Mouse (Mus musculus): ENCODE measurements around the gene Wdr90. TPM values are rescaled to one million over a fixed set of nuclear protein-coding genes. Genes with fewer than 3 reads are reported as not detected.

Gene Wdr90
- polyA plus RNA-seq, 1 experiment from 2014 or later: 46.3 TPM

DNA sequence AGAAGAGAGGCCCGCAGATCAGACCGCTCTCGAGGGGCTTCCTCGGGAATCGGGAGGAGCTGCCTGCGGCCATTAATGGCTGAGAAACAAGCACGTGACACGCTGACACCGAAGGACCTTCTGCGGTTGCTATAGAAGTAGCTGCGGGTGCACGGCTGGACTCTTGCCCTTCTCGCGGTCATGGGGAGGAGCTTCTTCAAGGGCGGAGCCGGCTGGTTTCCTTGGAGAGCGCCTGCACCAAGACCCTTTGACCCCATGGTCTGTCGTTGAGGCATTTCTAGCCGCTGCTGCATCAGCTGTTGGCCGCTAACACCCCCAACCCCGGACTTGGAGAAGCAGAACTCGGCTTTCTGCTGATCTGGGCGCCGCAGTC, 28.0 kb downstream of the Wdr90 start, which contains the start of gene Stub1:
Gene Stub1 (minus strand): TSS at position 114 of the 373 bp plus-strand sequence.
- H3K4me2 ChIP-seq (ENCODE audit: low read depth, low read length, severe bottlenecking): peak within 1 kb of the TSS; percentile 95
- no peaks in the 10 kb centered on the region for H3K9me3 ChIP-seq (ENCODE audit: control insufficient read depth, low read length)
- H3K9ac ChIP-seq (ENCODE audit: low read length): peak within 1 kb of the TSS; percentile 87
- H3K36me3 ChIP-seq (ENCODE audit: control insufficient read depth, insufficient read depth, low read length): peaks cover 9% of the 10 kb centered on the region; the same call in 1 of the 2 replicates
- peak; percentile 59 for ATAC-seq (replicated peaks; ENCODE audit: low FRiP score)
- peak within 1 kb of the TSS; percentile 83 for H3K4me3 ChIP-seq (ENCODE audit: low read depth, low read length)
- no peak for DNase-seq (ENCODE audit: low spot score)
- 1% methylated on average over 24 of the region's 24 CpGs for WGBS
- H3K27ac ChIP-seq (ENCODE audit: low read depth, low read length): peak within 1 kb of the TSS; percentile 96
- H3K4me1 ChIP-seq (replicated peaks; ENCODE audit: control insufficient read depth, insufficient read depth, low read length): peaks cover 47% of the 10 kb centered on the region
- no peaks in the 10 kb centered on the region for H3K27me3 ChIP-seq (ENCODE audit: control insufficient read depth, insufficient read depth, low read length)

DNA sequence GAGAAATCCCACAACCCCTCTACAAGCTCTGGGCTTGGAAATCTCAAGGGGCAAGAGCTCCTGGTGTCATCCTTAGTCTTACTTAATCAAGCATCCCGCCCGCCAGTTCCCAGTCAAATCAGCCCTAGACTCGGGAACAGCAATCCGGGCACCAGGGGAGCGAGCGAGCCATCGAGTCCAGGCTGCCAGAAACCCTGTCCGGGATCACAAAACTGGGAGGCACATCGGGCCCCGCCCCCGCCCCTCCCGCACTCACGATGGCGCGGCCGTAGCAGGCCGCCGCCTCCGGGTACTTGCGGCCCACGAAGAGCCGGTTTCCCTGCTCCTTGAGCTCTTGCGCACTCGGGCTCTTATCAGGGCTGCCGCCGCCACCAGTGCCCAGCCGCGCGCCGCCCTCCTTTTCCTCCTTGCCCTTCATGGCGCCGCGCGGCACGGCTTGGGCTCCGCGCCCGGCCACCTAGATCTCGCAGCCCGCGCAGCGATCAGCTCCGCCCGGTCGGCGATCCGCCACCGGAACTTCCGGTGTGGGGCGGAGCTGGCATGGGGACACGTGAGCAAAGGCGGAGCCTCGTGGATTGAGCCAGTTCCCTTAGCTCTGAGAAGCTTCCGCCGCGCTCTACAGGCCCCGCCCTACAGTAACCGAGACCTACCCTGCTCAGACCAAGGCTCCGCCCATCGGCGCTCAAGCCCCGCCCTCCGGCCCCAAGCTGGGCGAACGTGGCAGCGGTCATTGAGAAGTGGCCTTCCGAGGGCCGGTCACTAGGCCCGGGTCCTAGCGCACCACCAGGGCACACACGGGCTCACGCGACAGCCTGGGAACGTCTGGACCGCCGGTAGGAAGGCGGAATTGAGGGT, 28.6 kb downstream of the Wdr90 start:
- peaks cover 9% of the 10 kb centered on the region; the same call in 1 of the 2 replicates for H3K36me3 ChIP-seq (ENCODE audit: control insufficient read depth, insufficient read depth, low read length)
- peak overlapping the region; percentile 87 for H3K9ac ChIP-seq (ENCODE audit: low read length)
- H3K9me3 ChIP-seq (ENCODE audit: control insufficient read depth, low read length): no peaks in the 10 kb centered on the region
- peak; percentile 89 for ATAC-seq (replicated peaks; ENCODE audit: low FRiP score)
- H3K27me3 ChIP-seq (ENCODE audit: control insufficient read depth, insufficient read depth, low read length): no peaks in the 10 kb centered on the region
- peak overlapping the region; percentile 83 for H3K4me3 ChIP-seq (ENCODE audit: low read depth, low read length)
- H3K4me2 ChIP-seq (ENCODE audit: low read depth, low read length, severe bottlenecking): peak overlapping the region; percentile 95
- WGBS: under 1% methylated on average over 71 of the region's 77 CpGs
- H3K27ac ChIP-seq (ENCODE audit: low read depth, low read length): peak overlapping the region; percentile 96
- peak; percentile 99 for DNase-seq (ENCODE audit: low spot score)
- peaks cover 49% of the 10 kb centered on the region for H3K4me1 ChIP-seq (replicated peaks; ENCODE audit: control insufficient read depth, insufficient read depth, low read length)

GRCm38 (mm10) chr17:25831451-25832281, 29.6 kb downstream of the Wdr90 start:
- WGBS: 70% methylated on average over 21 of the region's 21 CpGs
- Histone ChIP-seq H3K4me1 (replicated peaks; ENCODE audit: control insufficient read depth, insufficient read depth, low read length) (peaks cover 41% of the 10 kb centered on the region), H3K27me3 (ENCODE audit: control insufficient read depth, insufficient read depth, low read length) (no peaks in the 10 kb centered on the region), H3K36me3 (ENCODE audit: control insufficient read depth, insufficient read depth, low read length) (peaks cover 9% of the 10 kb centered on the region; the same call in 1 of the 2 replicates), H3K4me2 (ENCODE audit: low read depth, low read length, severe bottlenecking) (peak overlapping the region; percentile 76), H3K4me3 (ENCODE audit: low read depth, low read length) (peak overlapping the region; percentile 83), H3K27ac (ENCODE audit: low read depth, low read length) (no peak overlapping the region), H3K9ac (ENCODE audit: low read length) (peak overlapping the region; percentile 87), H3K9me3 (ENCODE audit: control insufficient read depth, low read length) (no peaks in the 10 kb centered on the region)
- DNase-seq (ENCODE audit: low spot score) (peak; percentile 57), ATAC-seq (replicated peaks; ENCODE audit: low FRiP score) (no peak)

DNA sequence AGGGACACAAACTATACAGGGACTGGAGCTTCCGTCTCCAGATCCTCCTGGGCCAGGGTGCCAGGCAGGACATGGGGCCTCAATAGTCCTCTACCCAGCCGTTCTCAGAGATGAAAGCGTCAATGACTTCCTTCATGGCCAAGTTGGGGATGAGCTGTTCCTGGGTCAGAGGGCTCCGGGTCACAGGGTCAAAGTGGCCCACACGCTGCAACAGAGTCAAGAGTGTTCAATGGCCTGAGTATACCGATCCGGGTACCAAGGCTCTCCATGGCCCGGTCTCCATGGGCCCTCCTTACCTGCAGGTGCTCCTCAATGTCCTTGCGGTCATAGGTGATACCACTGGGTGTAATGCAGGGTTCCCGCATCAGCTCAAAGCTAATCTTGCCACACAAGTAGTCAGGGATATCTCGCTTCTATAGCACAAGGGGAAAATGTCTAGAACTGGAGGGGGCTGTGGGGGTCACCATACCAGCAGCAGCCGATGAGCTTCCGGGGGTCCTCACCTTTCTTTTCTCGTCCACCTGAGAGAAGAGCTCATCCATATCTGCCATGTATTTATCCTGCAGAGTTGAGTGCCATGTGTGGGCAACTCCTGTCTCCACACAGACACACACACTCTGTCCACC, 30.4 kb downstream of the Wdr90 start:
- Histone ChIP-seq H3K9me3 (ENCODE audit: control insufficient read depth, low read length) (no peaks in the 10 kb centered on the region), H3K27me3 (ENCODE audit: control insufficient read depth, insufficient read depth, low read length) (no peaks in the 10 kb centered on the region), H3K27ac (ENCODE audit: low read depth, low read length) (no peak overlapping the region), H3K4me3 (ENCODE audit: low read depth, low read length) (peak overlapping the region; percentile 83), H3K9ac (ENCODE audit: low read length) (no peak overlapping the region), H3K4me1 (replicated peaks; ENCODE audit: control insufficient read depth, insufficient read depth, low read length) (peaks cover 37% of the 10 kb centered on the region), H3K4me2 (ENCODE audit: low read depth, low read length, severe bottlenecking) (no peak overlapping the region), H3K36me3 (ENCODE audit: control insufficient read depth, insufficient read depth, low read length) (peaks cover 9% of the 10 kb centered on the region; the same call in 1 of the 2 replicates)
- DNase-seq (ENCODE audit: low spot score) (peak; percentile 55), ATAC-seq (replicated peaks; ENCODE audit: low FRiP score) (no peak)
- 89% methylated on average over 14 of the region's 14 CpGs for WGBS

DNA sequence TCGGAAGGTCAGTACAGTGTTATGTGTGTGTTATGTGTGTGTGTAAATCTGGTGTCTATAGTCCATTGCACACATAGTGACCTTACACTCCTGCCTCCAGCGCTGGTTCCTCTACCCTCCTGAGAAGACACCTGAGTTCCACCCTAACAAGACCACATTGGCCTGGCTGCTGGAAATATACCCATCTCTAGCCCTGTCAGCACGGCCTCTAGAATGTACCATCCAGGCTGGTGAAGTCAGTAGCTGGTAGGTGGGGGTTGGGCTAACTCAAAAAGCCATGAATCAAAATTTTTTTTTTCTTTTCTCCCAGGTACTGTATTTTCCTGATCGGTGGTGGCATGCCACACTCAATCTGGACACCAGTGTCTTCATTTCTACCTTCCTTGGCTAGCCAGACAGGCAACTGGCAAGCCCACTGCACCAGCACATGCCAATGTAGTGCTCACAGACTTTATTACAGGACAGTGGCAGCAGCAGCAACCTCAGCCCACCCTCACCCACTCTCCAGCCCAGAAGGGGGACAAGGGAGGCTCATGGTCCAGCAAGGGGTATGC, 31.0 kb downstream of the Wdr90 start:
- peaks cover 9% of the 10 kb centered on the region; the same call in 1 of the 2 replicates for H3K36me3 ChIP-seq (ENCODE audit: control insufficient read depth, insufficient read depth, low read length)
- no peak overlapping the region; the same call in 1 of the 2 replicates for H3K9ac ChIP-seq (ENCODE audit: low read length)

DNA sequence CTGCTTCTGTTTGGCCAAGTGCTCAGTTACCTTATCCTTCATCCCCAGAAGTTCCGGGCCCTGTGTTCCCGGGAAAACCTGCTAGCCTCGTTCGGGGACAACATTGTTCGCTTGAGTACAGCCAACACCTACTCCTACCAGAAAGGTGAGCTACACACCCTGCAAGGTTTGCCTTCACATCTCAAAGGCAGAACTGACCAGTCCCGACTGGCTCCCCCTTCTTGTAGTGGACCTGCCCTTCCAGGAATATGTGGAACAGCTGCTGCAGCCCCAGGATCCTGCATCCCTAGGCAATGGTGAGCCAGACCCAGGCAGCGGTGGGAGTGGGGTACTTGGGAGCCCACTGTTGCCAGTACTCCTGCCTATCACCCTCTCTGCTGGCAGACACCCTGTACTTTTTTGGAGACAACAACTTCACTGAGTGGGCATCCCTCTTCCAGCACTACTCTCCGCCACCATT, 31.7 kb downstream of the Wdr90 start:
- peaks cover 9% of the 10 kb centered on the region; the same call in 1 of the 2 replicates for H3K36me3 ChIP-seq (ENCODE audit: control insufficient read depth, insufficient read depth, low read length)
- WGBS: 47% methylated on average over 8 of the region's 8 CpGs
- H3K27me3 ChIP-seq (ENCODE audit: control insufficient read depth, insufficient read depth, low read length): no peaks in the 10 kb centered on the region
- peak overlapping the region; percentile 75 for H3K27ac ChIP-seq (ENCODE audit: low read depth, low read length)
- peak overlapping the region; percentile 52 for H3K4me3 ChIP-seq (ENCODE audit: low read depth, low read length)
- DNase-seq (ENCODE audit: low spot score) (peak; percentile 58), ATAC-seq (replicated peaks; ENCODE audit: low FRiP score) (no peak)
- H3K9me3 ChIP-seq (ENCODE audit: control insufficient read depth, low read length): no peaks in the 10 kb centered on the region
- peak overlapping the region; percentile 79 for H3K9ac ChIP-seq (ENCODE audit: low read length)
- H3K4me1 ChIP-seq (replicated peaks; ENCODE audit: control insufficient read depth, insufficient read depth, low read length): peaks cover 34% of the 10 kb centered on the region
- peak overlapping the region; percentile 86 for H3K4me2 ChIP-seq (ENCODE audit: low read depth, low read length, severe bottlenecking)

More for the DNA sequence above, 31.0 kb downstream of the Wdr90 start:
- WGBS: 84% methylated on average over 4 of the region's 4 CpGs
- ATAC-seq (replicated peaks; ENCODE audit: low FRiP score) (no peak), DNase-seq (ENCODE audit: low spot score) (no peak)
- peak overlapping the region; percentile 86 for H3K4me2 ChIP-seq (ENCODE audit: low read depth, low read length, severe bottlenecking)
- peak overlapping the region; percentile 52 for H3K4me3 ChIP-seq (ENCODE audit: low read depth, low read length)
- no peak overlapping the region for H3K27ac ChIP-seq (ENCODE audit: low read depth, low read length)
- no peaks in the 10 kb centered on the region for H3K9me3 ChIP-seq (ENCODE audit: control insufficient read depth, low read length)
- H3K27me3 ChIP-seq (ENCODE audit: control insufficient read depth, insufficient read depth, low read length): no peaks in the 10 kb centered on the region
- H3K4me1 ChIP-seq (replicated peaks; ENCODE audit: control insufficient read depth, insufficient read depth, low read length): peaks cover 37% of the 10 kb centered on the region

- Histone ChIP-seq H3K27ac (ENCODE audit: low read depth, low read length) (peak within 1 kb of the TSS; percentile 75), H3K4me3 (ENCODE audit: low read depth, low read length) (peak within 1 kb of the TSS; percentile 52), H3K9ac (ENCODE audit: low read length) (peak within 1 kb of the TSS; percentile 79), H3K4me1 (replicated peaks; ENCODE audit: control insufficient read depth, insufficient read depth, low read length) (peaks cover 33% of the 10 kb centered on the region), H3K36me3 (ENCODE audit: control insufficient read depth, insufficient read depth, low read length) (peaks cover 9% of the 10 kb centered on the region; the same call in 1 of the 2 replicates), H3K4me2 (ENCODE audit: low read depth, low read length, severe bottlenecking) (peak within 1 kb of the TSS; percentile 86), H3K27me3 (ENCODE audit: control insufficient read depth, insufficient read depth, low read length) (no peaks in the 10 kb centered on the region), H3K9me3 (ENCODE audit: control insufficient read depth, low read length) (no peaks in the 10 kb centered on the region)
- WGBS: under 1% methylated on average over 32 of the region's 32 CpGs
- DNase-seq (ENCODE audit: low spot score) (peak; percentile 85), ATAC-seq (replicated peaks; ENCODE audit: low FRiP score) (peak; percentile 48)
Observed at GRCm38 (mm10) chr17:25828712-25829557, 32.4 kb downstream of the Wdr90 start, which contains the start of gene Jmjd8. Gene Jmjd8, plus strand, starts transcription at chr17:25828867.
